Mouse (Mus musculus) midbrain, embryonic 10.5 days (tissue): ENCODE measurements around the gene Cnn1. TPM values are rescaled to one million over a fixed set of nuclear protein-coding genes. Genes with fewer than 3 reads are reported as not detected.
A peak's percentile ranks its signal among the peaks of the same experiment; 100 is the strongest.

ENCODE experiments used
- DNase-seq: peaks from one replicate; pipeline ENCODE4 v3.0.0-alpha.2; 2017; ENCODE audit warnings: low spot score
- H3K27ac ChIP-seq: fragments of 300-500 bp; sonication (generic); replicated peaks from 2 replicates; pipeline ENCODE4 v1.5.1; 2016; ENCODE audit warnings: mild to moderate bottlenecking
- H3K27me3 ChIP-seq: fragments of 300-500 bp; sonication (generic); 2 replicates; pipeline ENCODE4 v1.6.1; 2016; ENCODE audit warnings: low read depth, mild to moderate bottlenecking; ENCODE audit not compliant: poor library complexity, severe bottlenecking
- H3K36me3 ChIP-seq: fragments of 300-500 bp; sonication (generic); 2 replicates; pipeline ENCODE4 v1.6.1; 2016; ENCODE audit warnings: mild to moderate bottlenecking, moderate library complexity
- H3K4me1 ChIP-seq: fragments of 300-500 bp; sonication (generic); 2 replicates; pipeline ENCODE4 v1.6.1; 2016
- H3K4me3 ChIP-seq: fragments of 300-500 bp; sonication (generic); 2 replicates; pipeline ENCODE4 v1.5.1; 2016; ENCODE audit warnings: mild to moderate bottlenecking, moderate library complexity
- H3K9me3 ChIP-seq: fragments of 300-500 bp; sonication (generic); replicated peaks from 2 replicates; pipeline ENCODE4 v1.6.1; 2016; ENCODE audit warnings: mild to moderate bottlenecking
- WGBS: fragments of 180-500 bp; shearing (Covaris S2); methylation state at CpG from one replicate; pipeline ENCODE4 v1.1.7; 2016; 5-methylcytosine and 5-hydroxymethylcytosine counted together
- polyA plus RNA-seq: library from polyadenylated mRNA; unstranded; fragments of >200 nt; fragmentation: Nextera tagmentation; extraction: Ambion mirVana; gene quantifications from 2 replicates; pipeline ENCODE4 v1.2.1, GENCODE M21; 2016

The Cnn1 gene
- polyA plus RNA-seq = 1.0 and 3.0 TPM in 2 replicates

- H3K27ac ChIP-seq = no peak within 1 kb of the TSS
- H3K27me3 ChIP-seq = peaks cover 56% of the 10 kb centered on the region
- no peak within 1 kb of the TSS for H3K4me3 ChIP-seq
- no peak for DNase-seq
- 14% methylated on average over 14 of the region's 14 CpGs for WGBS
- H3K36me3 ChIP-seq = no peaks in the 10 kb centered on the region
- no peaks in the 10 kb centered on the region for H3K9me3 ChIP-seq
- peaks cover 16% of the 10 kb centered on the region for H3K4me1 ChIP-seq
Observed at GRCm38 (mm10) chr9:22098993-22099696, at the start of gene Cnn1. Gene Cnn1, plus strand, starts transcription at chr9:22099216.

GRCm38 (mm10) chr9:22049315-22049714 is 49.7 kb upstream of the Cnn1 start:
- WGBS = 65% methylated on average over 11 of the region's 11 CpGs
- Histone ChIP-seq H3K36me3 (no peaks in the 10 kb centered on the region; the same call in 1 of the 2 replicates), H3K4me1 (peaks cover 56% of the 10 kb centered on the region), H3K27ac (peak overlapping the region; percentile 92), H3K27me3 (peaks cover 58% of the 10 kb centered on the region), H3K4me3 (peak overlapping the region; percentile 83), H3K9me3 (no peaks in the 10 kb centered on the region)
- no peak for DNase-seq

GRCm38 (mm10) chr9:22049721-22050270 is 49.2 kb upstream of the Cnn1 start:
- WGBS = 43% methylated on average over 4 of the region's 4 CpGs
- Histone ChIP-seq H3K4me1 (peaks cover 61% of the 10 kb centered on the region), H3K27me3 (peaks cover 63% of the 10 kb centered on the region), H3K36me3 (no peaks in the 10 kb centered on the region; the same call in 1 of the 2 replicates), H3K9me3 (no peaks in the 10 kb centered on the region), H3K27ac (peak overlapping the region; percentile 92), H3K4me3 (peak overlapping the region; percentile 83)
- DNase-seq = peak; percentile 30

- peak; percentile 84 for DNase-seq
- peak overlapping the region; percentile 83 for H3K4me3 ChIP-seq
Observed at GRCm38 (mm10) chr9:22050351-22050889, 48.6 kb upstream of the Cnn1 start.

GRCm38 (mm10) chr9:22051161-22051957 is 47.7 kb upstream of the Cnn1 start:
- Histone ChIP-seq H3K27ac (peak overlapping the region; percentile 92), H3K27me3 (peaks cover 77% of the 10 kb centered on the region), H3K9me3 (no peaks in the 10 kb centered on the region), H3K4me1 (peaks cover 68% of the 10 kb centered on the region), H3K36me3 (0 out of 2 replicates have a peak, but pooled peaks cover 6% of the 10 kb centered on the region), H3K4me3 (peak overlapping the region; percentile 83)
- DNase-seq = peak; percentile 53
- WGBS = 1% methylated on average over 67 of the region's 67 CpGs

More at GRCm38 (mm10) chr9:22050351-22050889, 48.6 kb upstream of the Cnn1 start:
- WGBS = under 1% methylated on average over 43 of the region's 43 CpGs
- Histone ChIP-seq H3K9me3 (no peaks in the 10 kb centered on the region), H3K36me3 (no peaks in the 10 kb centered on the region; the same call in 1 of the 2 replicates), H3K27ac (peak overlapping the region; percentile 92), H3K4me1 (peaks cover 68% of the 10 kb centered on the region), H3K27me3 (peaks cover 68% of the 10 kb centered on the region)

GRCm38 (mm10) chr9:22051958-22052254 is 47.1 kb upstream of the Cnn1 start, which contains the start of gene Elavl3:
Gene Elavl3, minus strand, starts transcription at chr9:22052023.
- Histone ChIP-seq H3K9me3 (no peaks in the 10 kb centered on the region), H3K36me3 (peaks cover 11% of the 10 kb centered on the region), H3K4me3 (peak within 1 kb of the TSS; percentile 83), H3K27me3 (peaks cover 83% of the 10 kb centered on the region), H3K27ac (peak within 1 kb of the TSS; percentile 92), H3K4me1 (peaks cover 68% of the 10 kb centered on the region)
- under 1% methylated on average over 28 of the region's 28 CpGs for WGBS
- DNase-seq = peak; percentile 86

GRCm38 (mm10) chr9:22053657-22054056 is 45.4 kb upstream of the Cnn1 start:
- H3K27me3 ChIP-seq = peaks cover 84% of the 10 kb centered on the region
- peaks cover 29% of the 10 kb centered on the region for H3K36me3 ChIP-seq
- H3K4me3 ChIP-seq = no peak overlapping the region
- peaks cover 50% of the 10 kb centered on the region for H3K4me1 ChIP-seq
- WGBS = 39% methylated on average over 7 of the region's 7 CpGs
- DNase-seq = no peak
- H3K27ac ChIP-seq = no peak overlapping the region
- no peaks in the 10 kb centered on the region for H3K9me3 ChIP-seq

- peaks cover 41% of the 10 kb centered on the region for H3K4me1 ChIP-seq
- H3K9me3 ChIP-seq = no peaks in the 10 kb centered on the region
- peak; percentile 83 for DNase-seq
- peak overlapping the region; percentile 13; the same call in 1 of the 2 replicates for H3K27ac ChIP-seq
- peaks cover 76% of the 10 kb centered on the region for H3K27me3 ChIP-seq
- 1% methylated on average over 32 of the region's 32 CpGs for WGBS
- H3K36me3 ChIP-seq = peaks cover 37% of the 10 kb centered on the region
- H3K4me3 ChIP-seq = peak overlapping the region; percentile 46
Observed at GRCm38 (mm10) chr9:22054411-22055076, 44.5 kb upstream of the Cnn1 start.

GRCm38 (mm10) chr9:22055713-22056112 is 43.3 kb upstream of the Cnn1 start:
- DNase-seq = no peak
- H3K4me1 ChIP-seq = peaks cover 30% of the 10 kb centered on the region
- no peak overlapping the region for H3K27ac ChIP-seq
- H3K27me3 ChIP-seq = peaks cover 64% of the 10 kb centered on the region
- H3K36me3 ChIP-seq = peaks cover 48% of the 10 kb centered on the region
- 42% methylated on average over 29 of the region's 29 CpGs for WGBS
- H3K4me3 ChIP-seq = no peak overlapping the region
- H3K9me3 ChIP-seq = no peaks in the 10 kb centered on the region

GRCm38 (mm10) chr9:22056303-22056910 is 42.6 kb upstream of the Cnn1 start:
- Histone ChIP-seq H3K9me3 (no peaks in the 10 kb centered on the region), H3K4me1 (peaks cover 23% of the 10 kb centered on the region), H3K27me3 (peaks cover 57% of the 10 kb centered on the region), H3K36me3 (peaks cover 55% of the 10 kb centered on the region), H3K27ac (no peak overlapping the region), H3K4me3 (no peak overlapping the region)
- WGBS = 75% methylated on average over 9 of the region's 9 CpGs
- DNase-seq = no peak

GRCm38 (mm10) chr9:22057031-22057517 is 41.9 kb upstream of the Cnn1 start:
- Histone ChIP-seq H3K27me3 (peaks cover 51% of the 10 kb centered on the region), H3K27ac (no peak overlapping the region), H3K36me3 (peaks cover 62% of the 10 kb centered on the region), H3K9me3 (no peaks in the 10 kb centered on the region), H3K4me1 (peaks cover 16% of the 10 kb centered on the region), H3K4me3 (no peak overlapping the region)
- DNase-seq = no peak
- 90% methylated on average over 9 of the region's 9 CpGs for WGBS
